Mouse (Mus musculus): ENCODE data around the gene Ercc4. TPM values are rescaled to one million over a fixed set of nuclear protein-coding genes. Genes with fewer than 3 reads are reported as not detected.
A peak's percentile ranks its signal among the peaks of the same experiment; 100 is the strongest.

Ercc4 gene
- polyA plus RNA-seq, 1 experiment from 2014 or later = 16.2 TPM

GRCm38 (mm10) chr16:13117299-13117966 is 7.9 kb downstream of the Ercc4 start:
- Histone ChIP-seq H3K4me2 (ENCODE audit: low read length) (no peak overlapping the region), H3K9ac (ENCODE audit: low read depth, low read length) (no peak overlapping the region), H3K4me1 (ENCODE audit: control insufficient read depth, insufficient read depth, low read depth, low read length) (no peaks in the 10 kb centered on the region), H3K9me3 (ENCODE audit: control insufficient read depth, low read length) (no peaks in the 10 kb centered on the region), H3K27ac (ENCODE audit: low read depth, low read length) (no peak overlapping the region), H3K4me3 (ENCODE audit: low read length) (no peak overlapping the region), H3K27me3 (replicated peaks; ENCODE audit: control insufficient read depth, insufficient read depth, low read length) (no peaks in the 10 kb centered on the region), H3K36me3 (ENCODE audit: control insufficient read depth, insufficient read depth, low read length) (peaks cover 3% of the 10 kb centered on the region; the same call in 1 of the 2 replicates)
- ATAC-seq = peak; percentile 89
- WGBS = 65% methylated on average over 9 of the region's 9 CpGs

DNA sequence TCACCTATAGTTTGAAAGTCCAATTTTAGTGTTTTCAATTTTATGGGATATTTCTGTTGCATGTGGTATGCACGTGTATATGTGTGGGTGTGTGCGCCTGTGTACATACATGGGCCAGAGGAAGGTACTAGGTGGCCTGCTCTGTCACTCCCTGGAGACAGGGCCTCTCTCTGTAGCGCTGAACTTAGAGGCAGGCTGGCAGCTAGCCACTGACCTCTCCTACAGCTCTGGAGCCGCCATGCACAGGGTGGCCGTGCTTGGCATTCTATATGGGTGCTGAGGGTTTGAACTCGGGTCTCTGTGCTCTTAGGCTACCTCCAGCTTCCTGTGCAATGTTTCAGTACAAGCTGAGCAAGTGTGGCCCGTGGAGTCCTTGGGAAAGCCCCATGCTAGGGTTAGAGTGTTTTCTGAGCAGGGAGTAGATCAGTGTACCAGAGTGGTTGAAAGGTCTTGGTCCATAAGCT is 8.5 kb downstream of the Ercc4 start:
- WGBS = 95% methylated on average over 7 of the region's 7 CpGs
- Histone ChIP-seq H3K4me2 (ENCODE audit: low read length) (no peak overlapping the region), H3K9me3 (ENCODE audit: control insufficient read depth, low read length) (no peaks in the 10 kb centered on the region), H3K4me3 (ENCODE audit: low read length) (no peak overlapping the region), H3K27ac (ENCODE audit: low read depth, low read length) (no peak overlapping the region), H3K27me3 (replicated peaks; ENCODE audit: control insufficient read depth, insufficient read depth, low read length) (no peaks in the 10 kb centered on the region), H3K36me3 (ENCODE audit: control insufficient read depth, insufficient read depth, low read length) (peaks cover 3% of the 10 kb centered on the region; the same call in 1 of the 2 replicates), H3K4me1 (ENCODE audit: control insufficient read depth, insufficient read depth, low read depth, low read length) (no peaks in the 10 kb centered on the region), H3K9ac (ENCODE audit: low read depth, low read length) (no peak overlapping the region)
- ATAC-seq = no peak; the same call in 1 of the 2 replicates

- peaks cover 2% of the 10 kb centered on the region; the same call in 1 of the 2 replicates for H3K36me3 ChIP-seq (ENCODE audit: control insufficient read depth, insufficient read depth, low read length)
- H3K4me2 ChIP-seq (ENCODE audit: low read length) = no peak overlapping the region
- no peaks in the 10 kb centered on the region for H3K9me3 ChIP-seq (ENCODE audit: control insufficient read depth, low read length)
- no peak for ATAC-seq
- no peaks in the 10 kb centered on the region for H3K27me3 ChIP-seq (replicated peaks; ENCODE audit: control insufficient read depth, insufficient read depth, low read length)
- 92% methylated on average over 2 of the region's 2 CpGs for WGBS
- no peak overlapping the region for H3K9ac ChIP-seq (ENCODE audit: low read depth, low read length)
- no peaks in the 10 kb centered on the region for H3K4me1 ChIP-seq (ENCODE audit: control insufficient read depth, insufficient read depth, low read depth, low read length)
- H3K27ac ChIP-seq (ENCODE audit: low read depth, low read length) = no peak overlapping the region
- H3K4me3 ChIP-seq (ENCODE audit: low read length) = no peak overlapping the region
Measured at GRCm38 (mm10) chr16:13118754-13119294, 9.3 kb downstream of the Ercc4 start.

- no peaks in the 10 kb centered on the region for H3K27me3 ChIP-seq (replicated peaks; ENCODE audit: control insufficient read depth, insufficient read depth, low read length)
- no peaks in the 10 kb centered on the region for H3K4me1 ChIP-seq (ENCODE audit: control insufficient read depth, insufficient read depth, low read depth, low read length)
- no peak overlapping the region for H3K9ac ChIP-seq (ENCODE audit: low read depth, low read length)
- no peak for ATAC-seq
- no peak overlapping the region for H3K4me3 ChIP-seq (ENCODE audit: low read length)
- peaks cover 5% of the 10 kb centered on the region; the same call in 1 of the 2 replicates for H3K36me3 ChIP-seq (ENCODE audit: control insufficient read depth, insufficient read depth, low read length)
- H3K4me2 ChIP-seq (ENCODE audit: low read length) = no peak overlapping the region
- no peaks in the 10 kb centered on the region for H3K9me3 ChIP-seq (ENCODE audit: control insufficient read depth, low read length)
- WGBS = 89% methylated on average over 3 of the region's 3 CpGs
- H3K27ac ChIP-seq (ENCODE audit: low read depth, low read length) = no peak overlapping the region
Measured at GRCm38 (mm10) chr16:13119641-13120350, 10.3 kb downstream of the Ercc4 start.

- H3K4me1 ChIP-seq (ENCODE audit: control insufficient read depth, insufficient read depth, low read depth, low read length) = no peaks in the 10 kb centered on the region
- no peak overlapping the region for H3K27ac ChIP-seq (ENCODE audit: low read depth, low read length)
- no peak overlapping the region for H3K9ac ChIP-seq (ENCODE audit: low read depth, low read length)
- H3K9me3 ChIP-seq (ENCODE audit: control insufficient read depth, low read length) = no peaks in the 10 kb centered on the region
- no peak overlapping the region for H3K4me2 ChIP-seq (ENCODE audit: low read length)
- H3K4me3 ChIP-seq (ENCODE audit: low read length) = no peak overlapping the region
- 92% methylated on average over 8 of the region's 8 CpGs for WGBS
- H3K36me3 ChIP-seq (ENCODE audit: control insufficient read depth, insufficient read depth, low read length) = peaks cover 20% of the 10 kb centered on the region
- no peak for ATAC-seq
- no peaks in the 10 kb centered on the region for H3K27me3 ChIP-seq (replicated peaks; ENCODE audit: control insufficient read depth, insufficient read depth, low read length)
Measured at GRCm38 (mm10) chr16:13125357-13125756, 15.9 kb downstream of the Ercc4 start.

DNA sequence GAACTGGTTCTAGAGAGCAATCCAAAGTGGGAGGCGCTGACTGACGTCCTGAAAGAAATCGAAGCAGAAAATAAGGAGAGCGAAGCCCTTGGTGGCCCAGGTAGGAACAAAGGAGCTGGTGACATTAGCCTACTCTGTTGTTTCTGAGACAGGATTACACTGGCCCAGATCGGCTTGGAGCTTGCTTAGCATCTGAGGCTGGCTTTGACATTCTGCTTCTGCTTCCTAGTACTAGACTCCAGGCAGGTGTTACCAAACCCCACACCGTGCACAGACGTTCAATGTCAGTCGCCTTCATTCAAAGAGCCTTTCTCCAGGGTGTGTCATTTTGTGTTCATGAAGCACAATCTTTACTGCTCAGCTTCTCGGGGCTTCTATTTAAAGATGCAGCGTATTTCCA is 18.1 kb downstream of the Ercc4 start:
- no peak for ATAC-seq
- 91% methylated on average over 10 of the region's 10 CpGs for WGBS
- Histone ChIP-seq H3K4me1 (ENCODE audit: control insufficient read depth, insufficient read depth, low read depth, low read length) (no peaks in the 10 kb centered on the region), H3K4me2 (ENCODE audit: low read length) (no peak overlapping the region), H3K27ac (ENCODE audit: low read depth, low read length) (no peak overlapping the region), H3K4me3 (ENCODE audit: low read length) (no peak overlapping the region), H3K27me3 (replicated peaks; ENCODE audit: control insufficient read depth, insufficient read depth, low read length) (no peaks in the 10 kb centered on the region), H3K9me3 (ENCODE audit: control insufficient read depth, low read length) (no peaks in the 10 kb centered on the region), H3K9ac (ENCODE audit: low read depth, low read length) (no peak overlapping the region), H3K36me3 (ENCODE audit: control insufficient read depth, insufficient read depth, low read length) (peaks cover 28% of the 10 kb centered on the region)

GRCm38 (mm10) chr16:13130412-13130811 is 20.9 kb downstream of the Ercc4 start:
- H3K27me3 ChIP-seq (replicated peaks; ENCODE audit: control insufficient read depth, insufficient read depth, low read length) = no peaks in the 10 kb centered on the region
- no peaks in the 10 kb centered on the region for H3K4me1 ChIP-seq (ENCODE audit: control insufficient read depth, insufficient read depth, low read depth, low read length)
- peaks cover 27% of the 10 kb centered on the region for H3K36me3 ChIP-seq (ENCODE audit: control insufficient read depth, insufficient read depth, low read length)
- no peak overlapping the region for H3K4me2 ChIP-seq (ENCODE audit: low read length)
- H3K9ac ChIP-seq (ENCODE audit: low read depth, low read length) = no peak overlapping the region
- H3K4me3 ChIP-seq (ENCODE audit: low read length) = no peak overlapping the region
- no peak overlapping the region for H3K27ac ChIP-seq (ENCODE audit: low read depth, low read length)
- ATAC-seq = no peak
- WGBS = 38% methylated on average over 14 of the region's 14 CpGs
- no peaks in the 10 kb centered on the region for H3K9me3 ChIP-seq (ENCODE audit: control insufficient read depth, low read length)

GRCm38 (mm10) chr16:13141220-13141619 is 31.7 kb downstream of the Ercc4 start:
- 98% methylated on average over 6 of the region's 6 CpGs for WGBS
- Histone ChIP-seq H3K27ac (ENCODE audit: low read depth, low read length) (no peak overlapping the region), H3K4me1 (ENCODE audit: control insufficient read depth, insufficient read depth, low read depth, low read length) (no peaks in the 10 kb centered on the region), H3K9me3 (ENCODE audit: control insufficient read depth, low read length) (no peaks in the 10 kb centered on the region), H3K9ac (ENCODE audit: low read depth, low read length) (no peak overlapping the region), H3K4me3 (ENCODE audit: low read length) (no peak overlapping the region), H3K27me3 (replicated peaks; ENCODE audit: control insufficient read depth, insufficient read depth, low read length) (no peaks in the 10 kb centered on the region), H3K4me2 (ENCODE audit: low read length) (no peak overlapping the region), H3K36me3 (ENCODE audit: control insufficient read depth, insufficient read depth, low read length) (peaks cover 9% of the 10 kb centered on the region)
- ATAC-seq = no peak

DNA sequence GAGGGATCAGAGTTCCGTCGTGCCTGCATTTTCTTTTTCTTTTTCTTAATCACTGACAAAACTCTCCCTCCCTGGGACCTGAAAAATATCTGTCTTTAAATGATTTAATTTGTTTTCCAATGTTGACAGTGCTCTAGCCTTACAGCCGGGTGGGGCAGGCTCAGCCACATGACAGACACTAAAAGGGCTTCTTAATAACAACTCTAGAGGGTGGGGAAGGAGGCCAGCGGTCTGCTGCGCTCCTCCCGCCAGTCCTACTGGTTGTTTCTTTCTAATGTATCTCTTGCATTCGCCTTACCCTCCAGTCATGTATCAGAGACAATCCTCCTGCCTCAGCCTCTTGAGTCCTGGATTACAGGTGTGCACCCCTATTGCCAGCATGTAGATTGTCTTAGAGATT is 34.4 kb downstream of the Ercc4 start:
- Histone ChIP-seq H3K4me2 (ENCODE audit: low read length) (no peak overlapping the region), H3K27ac (ENCODE audit: low read depth, low read length) (no peak overlapping the region), H3K27me3 (replicated peaks; ENCODE audit: control insufficient read depth, insufficient read depth, low read length) (no peaks in the 10 kb centered on the region), H3K4me1 (ENCODE audit: control insufficient read depth, insufficient read depth, low read depth, low read length) (no peaks in the 10 kb centered on the region), H3K36me3 (ENCODE audit: control insufficient read depth, insufficient read depth, low read length) (peaks cover 25% of the 10 kb centered on the region), H3K9me3 (ENCODE audit: control insufficient read depth, low read length) (no peaks in the 10 kb centered on the region), H3K9ac (ENCODE audit: low read depth, low read length) (no peak overlapping the region), H3K4me3 (ENCODE audit: low read length) (no peak overlapping the region)
- 96% methylated on average over 7 of the region's 7 CpGs for WGBS
- no peak for ATAC-seq
